Mouse (Mus musculus): ENCODE results near the gene Gpatch1.

- TF ChIP-seq CTCF (IDR thresholded peaks at IDR 0.05; ENCODE audit: low read depth, low read length) (no peak), POLR2AphosphoS5 (IDR thresholded peaks at IDR 0.05; ENCODE audit: insufficient replicate concordance, low read depth, low read length) (no peak)
Observed at GRCm38 (mm10) chr7:35319755-35320154, 1.5 kb upstream of the Gpatch1 start.
